Mouse (Mus musculus): ENCODE data around the gene Ptpdc1.

DNA sequence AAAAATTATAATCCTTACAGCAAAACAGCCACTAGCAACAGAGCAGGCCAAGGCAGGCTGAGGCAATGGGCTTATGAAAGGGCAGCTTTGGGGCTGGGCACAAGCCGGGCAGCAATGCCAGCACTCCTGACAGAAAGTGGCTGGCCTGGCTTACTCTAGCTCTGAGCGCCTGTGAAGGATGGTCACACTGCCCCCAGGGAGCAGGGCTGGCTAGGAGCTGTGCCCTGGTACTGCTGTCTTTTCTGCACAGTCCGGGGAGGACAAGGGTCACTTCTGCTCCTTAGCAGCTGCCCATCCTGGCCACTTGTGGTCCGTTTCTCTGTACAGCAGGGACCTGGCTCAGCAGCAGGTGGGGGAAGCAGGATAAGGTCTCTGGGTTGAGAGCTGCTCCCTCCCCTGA, 46.8 kb downstream of the Ptpdc1 start:
- TF ChIP-seq CTCF (IDR thresholded peaks at IDR 0.05; ENCODE audit: low read depth, low read length), result no peak
- no peak for TF ChIP-seq POLR2A (IDR thresholded peaks at IDR 0.05; ENCODE audit: borderline replicate concordance, low read depth, low read length)

Measured in bone marrow macrophage, adult 2 months (primary cell).